Mouse (Mus musculus): Measurements from ENCODE around the gene Uts2r.

The Uts2r gene

GRCm38 (mm10) chr11:121173203-121173602, 13.1 kb downstream of the Uts2r start:
- no peak for DNase-seq

- no peak for DNase-seq
Observed at GRCm38 (mm10) chr11:121174234-121174633, 14.2 kb downstream of the Uts2r start.

- peak; percentile 68 to 78 for DNase-seq
Observed at GRCm38 (mm10) chr11:121176285-121177270, 16.5 kb downstream of the Uts2r start.

GRCm38 (mm10) chr11:121189681-121190080, 29.6 kb downstream of the Uts2r start:
- DNase-seq: peak; percentile 61 to 77

- DNase-seq: no peak
Observed at GRCm38 (mm10) chr11:121192742-121193141, 32.7 kb downstream of the Uts2r start.

GRCm38 (mm10) chr11:121193415-121193814, 33.3 kb downstream of the Uts2r start:
- DNase-seq: no peak

- DNase-seq: no peak
Observed at GRCm38 (mm10) chr11:121198622-121199021, 38.6 kb downstream of the Uts2r start.

GRCm38 (mm10) chr11:121199851-121200250, 39.8 kb downstream of the Uts2r start:
- no peak for DNase-seq

- DNase-seq: no peak
Observed at GRCm38 (mm10) chr11:121200781-121201180, 40.7 kb downstream of the Uts2r start.

- peak in 1 of 2 experiments; percentile 56 for DNase-seq
Observed at GRCm38 (mm10) chr11:121201436-121202198, 41.5 kb downstream of the Uts2r start.

- no peak for DNase-seq
Observed at GRCm38 (mm10) chr11:121203859-121204160, 43.7 kb downstream of the Uts2r start.

GRCm38 (mm10) chr11:121204161-121205006, 44.3 kb downstream of the Uts2r start, which contains the start of the genes Hexdc and Ogfod3:
TSS of gene Hexdc (plus strand) at chr11:121204433.
TSS of gene Ogfod3 (minus strand) at chr11:121204711.
- DNase-seq: peak; percentile 96 to 98

Data from cerebellum, postnatal 25 days (tissue).